Mouse (Mus musculus): Measurements from ENCODE around the gene Ephb2. TPM values are rescaled to one million over a fixed set of nuclear protein-coding genes. Genes with fewer than 3 reads are reported as not detected.

Gene Ephb2
- polyA plus RNA-seq, 1 experiment = 0.20 TPM

DNA sequence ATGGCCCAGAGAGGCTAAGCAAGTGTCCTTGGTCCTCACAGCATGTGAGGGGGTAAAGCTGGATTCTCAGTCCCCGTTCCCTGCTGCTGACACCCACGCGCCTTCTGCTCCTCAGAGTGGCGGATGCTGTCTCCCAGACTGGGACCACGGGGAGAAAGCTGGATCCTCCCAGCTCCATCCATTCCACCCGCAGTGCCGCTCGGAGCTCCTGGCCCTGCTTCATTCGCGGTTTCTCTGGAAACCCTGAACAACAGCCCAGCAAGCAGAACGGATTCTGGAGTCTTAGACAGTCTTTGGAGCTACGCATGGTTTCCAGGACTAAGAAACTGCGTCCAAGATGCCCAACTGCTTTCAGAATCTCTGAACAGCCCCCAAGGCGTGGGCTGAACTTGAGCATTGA is 93.9 kb downstream of the Ephb2 start:
- Histone ChIP-seq H3K4me3 (replicated peaks) (no peak overlapping the region), H3K36me3 (replicated peaks; ENCODE audit: low read length) (no peaks in the 10 kb centered on the region), H3K9me3 (no peaks in the 10 kb centered on the region), H3K4me1 (peaks cover 21% of the 10 kb centered on the region; the same call in 1 of the 2 replicates), H3K27me3 (replicated peaks) (peaks cover 69% of the 10 kb centered on the region)
- TF ChIP-seq GATA1 (IDR thresholded peaks at IDR 0.05; ENCODE audit: borderline replicate concordance, low read length) = no peak
- no peak for TF ChIP-seq FLI1 (IDR thresholded peaks at IDR 0.05; ENCODE audit: low read length)

DNA sequence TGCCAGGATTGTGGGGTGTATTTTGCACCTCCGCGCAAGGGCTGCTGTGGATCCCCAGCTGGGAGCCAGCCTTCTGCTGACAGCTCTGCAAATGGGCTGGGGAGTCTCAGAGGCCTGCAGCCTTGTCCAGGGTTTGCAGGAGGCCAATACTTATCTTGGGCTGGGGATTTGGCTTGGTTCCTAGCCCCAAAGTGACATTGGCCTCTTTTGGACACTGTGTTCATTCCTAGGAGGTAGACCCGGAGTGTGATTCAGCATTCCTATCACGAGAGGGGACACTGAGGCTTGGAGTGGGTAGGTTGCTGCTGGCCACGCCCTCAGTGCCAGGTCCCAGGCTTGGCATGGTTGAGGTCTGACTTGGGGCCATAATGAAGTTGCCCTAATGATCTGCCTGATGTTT is 94.8 kb downstream of the Ephb2 start:
- Histone ChIP-seq H3K36me3 (replicated peaks; ENCODE audit: low read length) (no peaks in the 10 kb centered on the region), H3K27me3 (replicated peaks) (peaks cover 68% of the 10 kb centered on the region), H3K9me3 (no peaks in the 10 kb centered on the region), H3K4me3 (replicated peaks) (no peak overlapping the region), H3K4me1 (peaks cover 23% of the 10 kb centered on the region)
- no peak for TF ChIP-seq GATA1 (IDR thresholded peaks at IDR 0.05; ENCODE audit: borderline replicate concordance, low read length)
- no peak for TF ChIP-seq FLI1 (IDR thresholded peaks at IDR 0.05; ENCODE audit: low read length)

DNA sequence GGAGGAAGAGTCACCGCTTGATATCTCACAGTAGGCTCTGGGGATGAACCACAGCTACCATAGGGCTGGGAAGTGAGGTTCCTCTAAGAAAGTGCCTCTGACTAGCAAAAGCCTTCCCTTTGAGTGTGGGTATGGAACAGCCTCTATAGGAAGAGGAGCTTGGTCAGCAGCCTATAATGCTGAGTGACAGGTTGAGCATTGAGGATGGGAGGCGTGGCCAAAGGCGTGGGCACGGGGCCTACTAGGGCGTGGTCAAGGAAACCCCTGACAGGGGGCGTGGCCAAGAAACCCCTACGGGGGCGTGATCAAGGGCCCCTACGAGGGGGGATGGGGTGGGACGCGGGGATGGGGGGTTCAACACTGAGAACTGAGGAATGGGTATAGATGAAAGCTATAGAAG is 96.6 kb downstream of the Ephb2 start:
- Histone ChIP-seq H3K4me3 (replicated peaks) (no peak overlapping the region), H3K36me3 (replicated peaks; ENCODE audit: low read length) (no peaks in the 10 kb centered on the region), H3K9me3 (no peaks in the 10 kb centered on the region), H3K4me1 (peaks cover 35% of the 10 kb centered on the region), H3K27me3 (replicated peaks) (peaks cover 71% of the 10 kb centered on the region)
- TF ChIP-seq GATA1 (IDR thresholded peaks at IDR 0.05; ENCODE audit: borderline replicate concordance, low read length) = no peak
- no peak for TF ChIP-seq FLI1 (IDR thresholded peaks at IDR 0.05; ENCODE audit: low read length)

DNA sequence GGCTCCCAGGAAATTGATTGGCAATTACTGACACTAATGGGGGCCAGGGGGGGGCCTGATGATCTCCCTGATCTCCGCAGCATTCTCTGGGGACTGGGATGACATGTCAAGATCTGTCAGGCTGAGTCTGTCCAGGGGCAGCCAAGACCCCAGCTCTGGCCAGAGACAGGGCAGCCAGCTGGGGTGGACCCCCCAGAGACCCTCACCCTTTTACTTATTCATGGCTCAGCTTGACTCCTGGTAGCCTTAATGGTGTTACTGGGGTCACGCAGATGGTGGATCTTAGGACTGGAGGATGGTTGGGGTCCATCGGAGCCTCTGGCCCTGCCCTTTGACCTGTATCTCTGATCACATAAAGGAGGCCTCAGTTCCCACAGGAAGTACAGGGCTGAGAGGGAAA is 97.5 kb downstream of the Ephb2 start:
- H3K4me1 ChIP-seq = peaks cover 40% of the 10 kb centered on the region
- TF ChIP-seq FLI1 (IDR thresholded peaks at IDR 0.05; ENCODE audit: low read length) (no peak), GATA1 (IDR thresholded peaks at IDR 0.05; ENCODE audit: borderline replicate concordance, low read length) (no peak)
- H3K9me3 ChIP-seq = no peaks in the 10 kb centered on the region
- peaks cover 65% of the 10 kb centered on the region for H3K27me3 ChIP-seq (replicated peaks)
- H3K36me3 ChIP-seq (replicated peaks; ENCODE audit: low read length) = no peaks in the 10 kb centered on the region
- no peak overlapping the region for H3K4me3 ChIP-seq (replicated peaks)

DNA sequence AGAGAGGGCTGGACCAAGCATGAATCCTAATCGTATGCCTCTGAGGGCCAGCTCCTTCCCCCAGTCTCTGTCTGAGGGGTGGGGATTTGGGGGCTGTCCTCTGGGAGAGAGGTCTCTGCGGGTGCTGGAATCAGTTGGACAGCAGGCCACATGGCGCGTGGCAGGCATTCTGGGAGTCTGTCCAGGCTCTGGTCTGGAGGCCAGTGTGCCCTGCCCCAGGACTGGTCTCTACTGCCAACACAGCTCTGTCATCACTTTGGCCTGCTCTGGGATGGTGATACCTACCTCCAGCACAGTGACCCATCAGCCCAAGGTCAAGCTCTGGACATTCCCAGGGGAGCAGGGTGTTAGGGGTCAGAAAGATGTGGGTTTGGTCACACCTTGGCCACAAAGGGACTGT is 99.9 kb downstream of the Ephb2 start:
- Histone ChIP-seq H3K4me1 (peaks cover 50% of the 10 kb centered on the region), H3K27me3 (replicated peaks) (peaks cover 53% of the 10 kb centered on the region), H3K4me3 (replicated peaks) (no peak overlapping the region), H3K36me3 (replicated peaks; ENCODE audit: low read length) (no peaks in the 10 kb centered on the region), H3K9me3 (no peaks in the 10 kb centered on the region)
- TF ChIP-seq GATA1 (IDR thresholded peaks at IDR 0.05; ENCODE audit: borderline replicate concordance, low read length) = no peak
- no peak for TF ChIP-seq FLI1 (IDR thresholded peaks at IDR 0.05; ENCODE audit: low read length)

DNA sequence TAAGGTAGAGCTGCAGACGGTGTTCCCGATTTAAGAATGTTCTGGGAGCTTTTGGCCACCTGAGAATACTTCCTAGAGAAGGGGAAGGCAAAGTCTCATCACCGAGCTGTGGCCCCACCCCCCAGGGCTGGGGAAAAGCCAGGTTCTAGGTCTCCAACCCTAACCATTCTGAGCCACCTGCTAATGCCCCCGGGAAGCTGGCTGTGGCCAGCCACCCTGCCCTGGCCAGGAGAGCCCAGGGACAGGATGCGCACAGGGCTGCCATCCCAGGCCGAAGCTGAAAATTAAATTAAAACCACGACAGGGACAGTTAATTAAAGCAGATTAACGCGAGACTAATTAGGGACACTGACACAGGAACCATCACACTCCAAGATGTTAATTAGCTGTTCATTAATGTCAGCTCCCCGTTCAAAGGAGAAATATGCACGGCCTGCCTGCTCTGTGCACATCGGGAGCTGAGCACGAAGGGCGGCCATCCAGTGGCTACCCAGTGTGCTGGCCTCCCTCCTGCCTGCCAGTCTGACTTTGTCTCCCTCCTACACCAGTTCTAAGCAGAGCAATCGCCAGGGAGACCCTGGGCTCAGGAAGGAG is 101.5 kb downstream of the Ephb2 start:
- Histone ChIP-seq H3K27me3 (replicated peaks) (peaks cover 51% of the 10 kb centered on the region), H3K4me1 (peaks cover 64% of the 10 kb centered on the region), H3K4me3 (replicated peaks) (no peak overlapping the region), H3K36me3 (replicated peaks; ENCODE audit: low read length) (no peaks in the 10 kb centered on the region), H3K9me3 (no peaks in the 10 kb centered on the region)
- TF ChIP-seq FLI1 (IDR thresholded peaks at IDR 0.05; ENCODE audit: low read length) (no peak), GATA1 (IDR thresholded peaks at IDR 0.05; ENCODE audit: borderline replicate concordance, low read length) (no peak)

DNA sequence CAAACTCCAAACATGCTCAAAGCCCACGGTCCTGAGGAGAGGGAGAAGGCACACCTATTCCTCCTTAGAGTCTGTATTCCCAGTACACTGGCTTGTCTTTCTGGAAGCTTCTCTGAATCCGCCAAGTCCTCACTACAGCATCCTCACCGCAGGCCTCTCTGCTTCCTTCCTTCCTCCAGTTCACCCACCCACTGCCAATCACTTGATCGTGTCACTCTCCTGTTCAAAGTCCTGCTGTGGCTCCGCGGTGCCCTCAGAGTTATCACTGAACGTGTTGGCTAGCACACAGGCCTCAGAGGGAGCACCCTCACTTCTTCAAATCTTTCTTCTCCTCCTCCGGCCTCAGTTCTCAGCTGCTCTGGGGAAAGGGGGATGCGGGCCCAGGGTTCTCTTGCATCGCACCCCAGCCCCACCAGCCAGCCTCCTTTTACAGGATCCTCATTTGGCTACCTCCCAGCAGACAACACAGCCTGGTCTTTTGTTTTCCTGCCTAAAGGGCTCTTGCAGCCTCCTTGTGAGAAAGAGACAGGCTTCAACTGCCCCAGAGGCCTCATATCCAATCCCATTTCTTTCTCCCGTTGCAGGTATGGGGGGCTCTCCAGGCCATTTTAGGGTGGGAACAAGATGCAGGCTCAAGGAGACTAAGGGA is 102.4 kb downstream of the Ephb2 start:
- H3K4me3 ChIP-seq (replicated peaks) = peak overlapping the region; percentile 64
- no peak for TF ChIP-seq GATA1 (IDR thresholded peaks at IDR 0.05; ENCODE audit: borderline replicate concordance, low read length)
- H3K36me3 ChIP-seq (replicated peaks; ENCODE audit: low read length) = no peaks in the 10 kb centered on the region
- peaks cover 54% of the 10 kb centered on the region for H3K27me3 ChIP-seq (replicated peaks)
- no peaks in the 10 kb centered on the region for H3K9me3 ChIP-seq
- H3K4me1 ChIP-seq = peaks cover 59% of the 10 kb centered on the region

DNA sequence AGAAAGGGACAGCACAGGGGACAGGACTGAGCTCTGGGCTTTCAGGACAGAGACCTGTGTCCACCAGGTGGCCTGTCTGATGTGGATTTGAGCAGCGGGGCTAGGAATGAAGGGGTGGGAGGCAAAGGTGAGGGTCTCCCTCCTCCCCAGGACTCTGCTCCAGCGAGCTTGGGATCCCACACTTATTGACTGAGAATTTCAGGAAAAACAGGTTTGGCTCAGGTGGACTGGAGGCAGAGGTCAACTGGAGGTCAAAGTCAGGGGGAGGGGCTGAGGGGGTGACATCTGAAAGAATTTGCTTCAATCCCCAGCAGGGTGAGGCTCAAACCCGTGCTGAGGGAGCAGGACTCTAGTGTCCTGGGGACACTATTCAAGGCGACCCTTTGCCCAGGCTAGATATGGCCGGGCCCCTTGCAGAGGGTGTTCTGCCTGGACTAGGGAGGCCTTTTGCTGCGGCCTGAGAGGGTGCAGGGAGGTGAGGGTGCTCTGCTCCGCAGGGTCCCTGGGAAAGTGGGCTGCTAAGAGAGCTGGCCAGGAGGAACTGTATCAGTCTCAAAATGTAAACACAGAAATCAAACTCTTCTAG is 103.2 kb downstream of the Ephb2 start:
- Histone ChIP-seq H3K4me1 (peaks cover 57% of the 10 kb centered on the region), H3K9me3 (no peaks in the 10 kb centered on the region), H3K27me3 (replicated peaks) (peaks cover 56% of the 10 kb centered on the region), H3K36me3 (replicated peaks; ENCODE audit: low read length) (no peaks in the 10 kb centered on the region), H3K4me3 (replicated peaks) (no peak overlapping the region)
- TF ChIP-seq GATA1 (IDR thresholded peaks at IDR 0.05; ENCODE audit: borderline replicate concordance, low read length) = no peak
- TF ChIP-seq FLI1 (IDR thresholded peaks at IDR 0.05; ENCODE audit: low read length) = no peak

DNA sequence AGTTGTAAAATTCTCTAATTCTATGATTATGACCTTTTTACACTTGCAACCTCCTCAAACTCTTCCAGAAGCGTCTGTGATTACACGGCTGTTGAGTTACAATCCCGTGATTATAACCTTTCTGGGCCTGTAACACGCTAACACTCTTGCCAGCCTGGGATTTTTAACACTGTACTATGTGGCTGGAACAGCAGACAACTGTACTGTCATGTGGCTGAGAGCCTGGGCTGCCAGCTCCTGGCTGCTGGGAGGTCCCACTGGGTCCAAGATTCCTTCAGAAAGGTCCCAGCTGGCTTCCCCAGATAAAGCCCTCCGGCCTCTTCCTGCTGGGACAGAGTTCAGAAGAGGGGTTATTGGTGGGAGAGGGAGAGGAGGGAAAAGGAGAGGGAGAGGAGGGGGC is 104.0 kb downstream of the Ephb2 start:
- Histone ChIP-seq H3K36me3 (replicated peaks; ENCODE audit: low read length) (no peaks in the 10 kb centered on the region), H3K4me1 (peaks cover 55% of the 10 kb centered on the region), H3K9me3 (no peaks in the 10 kb centered on the region), H3K4me3 (replicated peaks) (no peak overlapping the region), H3K27me3 (replicated peaks) (peaks cover 56% of the 10 kb centered on the region)
- TF ChIP-seq GATA1 (IDR thresholded peaks at IDR 0.05; ENCODE audit: borderline replicate concordance, low read length) (no peak), FLI1 (IDR thresholded peaks at IDR 0.05; ENCODE audit: low read length) (no peak)

DNA sequence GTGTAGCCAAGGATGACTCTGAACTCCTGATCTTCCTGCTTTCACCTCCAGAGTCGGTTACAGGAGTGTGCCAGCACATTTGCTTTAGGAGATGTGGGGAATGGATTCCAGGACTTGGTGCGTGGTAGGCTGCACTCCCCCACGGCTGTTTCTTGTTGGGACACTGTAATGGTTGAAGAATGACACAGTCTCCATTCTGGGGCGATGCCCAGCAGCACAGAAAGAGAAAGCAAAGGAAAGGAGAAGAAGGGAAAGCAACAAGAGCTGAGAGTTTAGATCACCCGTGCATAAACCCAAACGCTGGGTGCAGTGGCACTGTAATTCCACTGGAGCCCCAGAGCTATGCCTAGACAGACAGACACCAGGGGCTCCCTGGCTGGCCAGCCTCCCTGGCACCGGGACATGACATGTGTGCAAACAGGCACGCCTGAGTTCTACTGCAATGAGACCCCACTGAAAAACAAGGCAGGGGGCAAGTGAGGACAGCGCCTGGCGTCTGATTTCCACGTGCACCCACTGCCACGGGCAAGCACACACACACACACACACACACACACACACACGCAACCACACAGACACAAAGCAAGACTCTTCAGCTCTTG is 104.7 kb downstream of the Ephb2 start:
- no peaks in the 10 kb centered on the region for H3K36me3 ChIP-seq (replicated peaks; ENCODE audit: low read length)
- no peak overlapping the region for H3K4me3 ChIP-seq (replicated peaks)
- H3K9me3 ChIP-seq = no peaks in the 10 kb centered on the region
- H3K27me3 ChIP-seq (replicated peaks) = peaks cover 53% of the 10 kb centered on the region
- H3K4me1 ChIP-seq = peaks cover 54% of the 10 kb centered on the region
- TF ChIP-seq GATA1 (IDR thresholded peaks at IDR 0.05; ENCODE audit: borderline replicate concordance, low read length) (no peak), FLI1 (IDR thresholded peaks at IDR 0.05; ENCODE audit: low read length) (no peak)
